Mouse (Mus musculus) embryonic facial prominence, embryonic 14.5 days (tissue): ENCODE measurements around the gene Fto. TPM values are rescaled to one million over a fixed set of nuclear protein-coding genes. Genes with fewer than 3 reads are reported as not detected.

Experiments used
- ATAC-seq: fragments of 200-750 bp; cut with Nextera tagmentation; 2 replicates; pipeline ENCODE4 v1.8.0; 2017; ENCODE audit warnings: low read depth, moderate number of reproducible peaks, moderate TSS enrichment
- DNase-seq: peaks from one replicate; pipeline ENCODE4 v3.0.0-alpha.2; 2015; ENCODE audit warnings: low spot score
- H3K27ac ChIP-seq: fragments of 300-500 bp; sonication (generic); replicated peaks from 2 replicates; pipeline ENCODE4 v1.5.1; 2014; ENCODE audit warnings: low read depth, mild to moderate bottlenecking, low read length, moderate library complexity
- H3K27me3 ChIP-seq: fragments of 300-500 bp; sonication (generic); replicated peaks from 2 replicates; pipeline ENCODE4 v1.6.1; 2014; ENCODE audit warnings: low read length; ENCODE audit not compliant: control insufficient read depth, insufficient read depth
- H3K36me3 ChIP-seq: fragments of 300-500 bp; sonication (generic); 2 replicates; pipeline ENCODE4 v1.6.1; 2014; ENCODE audit warnings: low read length, mixed read lengths; ENCODE audit not compliant: control insufficient read depth, insufficient read depth
- H3K4me1 ChIP-seq: fragments of 300-500 bp; sonication (generic); 2 replicates; pipeline ENCODE4 v1.6.1; 2014; ENCODE audit warnings: antibody characterized with exemption, low read length; ENCODE audit not compliant: control insufficient read depth, insufficient read depth
- H3K4me2 ChIP-seq: fragments of 300-500 bp; sonication (generic); 2 replicates; pipeline ENCODE4 v1.6.1; 2014; ENCODE audit warnings: low read depth, mild to moderate bottlenecking, low read length, moderate library complexity, mixed read lengths
- H3K4me3 ChIP-seq: fragments of 300-500 bp; sonication (generic); 2 replicates; pipeline ENCODE4 v1.5.1; 2014; ENCODE audit warnings: low read depth, mild to moderate bottlenecking, low read length
- H3K9ac ChIP-seq: fragments of 300-500 bp; sonication (generic); 2 replicates; pipeline ENCODE4 v1.6.1; 2014; ENCODE audit warnings: low read depth, mild to moderate bottlenecking, low read length, moderate library complexity, mixed read lengths
- H3K9me3 ChIP-seq: fragments of 300-500 bp; sonication (generic); 2 replicates; pipeline ENCODE4 v1.6.1; 2016; ENCODE audit warnings: low read length; ENCODE audit not compliant: control insufficient read depth
- WGBS: fragments of 180-500 bp; shearing (Covaris S2); extraction: QIAGEN DNeasy Blood & Tissue Kit; methylation state at CpG from one replicate; pipeline ENCODE4 v1.1.7; 2014; 5-methylcytosine and 5-hydroxymethylcytosine counted together
- polyA plus RNA-seq: library from polyadenylated mRNA; unstranded; fragments of >200 nt; fragmentation: Nextera tagmentation; extraction: Ambion mirVana; gene quantifications from 2 replicates; pipeline ENCODE4 v1.2.1, GENCODE M21; 2014

Fto gene
- polyA plus RNA-seq, 1 experiment from 2014 or later, result 107 TPM

- WGBS, result 54% methylated on average over 4 of the region's 4 CpGs
- ATAC-seq, result no peak
Observed at GRCm38 (mm10) chr8:91371995-91372394, 58.7 kb downstream of the Fto start.

GRCm38 (mm10) chr8:91372780-91373577, 59.7 kb downstream of the Fto start:
- Histone ChIP-seq H3K27me3 (no peaks in the 10 kb centered on the region), H3K4me3 (no peak overlapping the region), H3K9me3 (no peaks in the 10 kb centered on the region), H3K4me2 (no peak overlapping the region), H3K27ac (no peak overlapping the region), H3K9ac (no peak overlapping the region), H3K36me3 (no peaks in the 10 kb centered on the region), H3K4me1 (peaks cover 61% of the 10 kb centered on the region)
- DNase-seq, result no peak
- 66% methylated on average over 9 of the region's 9 CpGs for WGBS
- ATAC-seq, result no peak

More at GRCm38 (mm10) chr8:91371995-91372394, 58.7 kb downstream of the Fto start:
- DNase-seq, result no peak
- no peaks in the 10 kb centered on the region for H3K27me3 ChIP-seq
- H3K9ac ChIP-seq, result no peak overlapping the region
- H3K36me3 ChIP-seq, result no peaks in the 10 kb centered on the region
- H3K4me2 ChIP-seq, result no peak overlapping the region
- H3K4me3 ChIP-seq, result no peak overlapping the region
- H3K4me1 ChIP-seq, result peaks cover 51% of the 10 kb centered on the region
- H3K9me3 ChIP-seq, result no peaks in the 10 kb centered on the region
- H3K27ac ChIP-seq, result no peak overlapping the region

- WGBS, result 35% methylated on average over 20 of the region's 20 CpGs
- ATAC-seq, result no peak; the same call in 1 of the 2 replicates
- Histone ChIP-seq H3K9ac (no peak overlapping the region; the same call in 1 of the 2 replicates), H3K4me1 (peaks cover 69% of the 10 kb centered on the region), H3K9me3 (no peaks in the 10 kb centered on the region), H3K4me3 (no peak overlapping the region), H3K27ac (peak overlapping the region; percentile 35), H3K27me3 (no peaks in the 10 kb centered on the region), H3K4me2 (no peak overlapping the region), H3K36me3 (no peaks in the 10 kb centered on the region)
- DNase-seq, result no peak
Observed at GRCm38 (mm10) chr8:91375054-91375938, 62.0 kb downstream of the Fto start.

- Histone ChIP-seq H3K27me3 (no peaks in the 10 kb centered on the region), H3K4me2 (peak overlapping the region; percentile 10; the same call in 1 of the 2 replicates), H3K36me3 (no peaks in the 10 kb centered on the region), H3K9me3 (no peaks in the 10 kb centered on the region), H3K4me3 (no peak overlapping the region), H3K27ac (peak overlapping the region; percentile 62), H3K4me1 (peaks cover 77% of the 10 kb centered on the region), H3K9ac (peak overlapping the region; percentile 26; the same call in 1 of the 2 replicates)
- no peak for ATAC-seq
- WGBS, result 35% methylated on average over 11 of the region's 11 CpGs
- no peak for DNase-seq
Observed at GRCm38 (mm10) chr8:91376785-91377184, 63.5 kb downstream of the Fto start.

GRCm38 (mm10) chr8:91377275-91377674, 64.0 kb downstream of the Fto start:
- Histone ChIP-seq H3K9ac (no peak overlapping the region), H3K4me2 (no peak overlapping the region), H3K36me3 (no peaks in the 10 kb centered on the region), H3K4me1 (peaks cover 75% of the 10 kb centered on the region), H3K27me3 (no peaks in the 10 kb centered on the region), H3K9me3 (no peaks in the 10 kb centered on the region), H3K4me3 (no peak overlapping the region), H3K27ac (peak overlapping the region; percentile 62; the same call in 1 of the 2 replicates)
- WGBS, result 48% methylated on average over 6 of the region's 6 CpGs
- ATAC-seq (no peak), DNase-seq (no peak)

GRCm38 (mm10) chr8:91378846-91379499, 65.6 kb downstream of the Fto start:
- DNase-seq (peak; percentile 92), ATAC-seq (peak; percentile 54)
- no peaks in the 10 kb centered on the region for H3K9me3 ChIP-seq
- no peak overlapping the region for H3K4me3 ChIP-seq
- H3K36me3 ChIP-seq, result no peaks in the 10 kb centered on the region
- H3K9ac ChIP-seq, result no peak overlapping the region
- peaks cover 63% of the 10 kb centered on the region for H3K4me1 ChIP-seq
- no peak overlapping the region for H3K27ac ChIP-seq
- H3K27me3 ChIP-seq, result no peaks in the 10 kb centered on the region
- no peak overlapping the region for H3K4me2 ChIP-seq
- 70% methylated on average over 13 of the region's 13 CpGs for WGBS

GRCm38 (mm10) chr8:91380796-91381542, 67.6 kb downstream of the Fto start:
- H3K36me3 ChIP-seq, result no peaks in the 10 kb centered on the region
- H3K4me2 ChIP-seq, result no peak overlapping the region
- no peak for DNase-seq
- H3K27me3 ChIP-seq, result no peaks in the 10 kb centered on the region
- H3K4me1 ChIP-seq, result peaks cover 53% of the 10 kb centered on the region
- H3K9ac ChIP-seq, result no peak overlapping the region
- ATAC-seq, result no peak
- H3K4me3 ChIP-seq, result no peak overlapping the region
- no peaks in the 10 kb centered on the region for H3K9me3 ChIP-seq
- 36% methylated on average over 10 of the region's 10 CpGs for WGBS
- 0 out of 2 replicates have a peak overlapping the region, but pooled peaks have one; percentile 29 for H3K27ac ChIP-seq
